Mouse (Mus musculus) MEL (cell line): ENCODE results near the gene Pde4dip. TPM values are rescaled to one million over a fixed set of nuclear protein-coding genes. Genes with fewer than 3 reads are reported as not detected.

Experiments used
- DNase-seq: peaks from one replicate; pipeline ENCODE4 v3.0.0; 2011; ENCODE audit warnings: low read depth, low spot score
- H3K27ac ChIP-seq: 2 replicates; pipeline ENCODE4 v1.5.1; 2012; ENCODE audit warnings: low read depth, mild to moderate bottlenecking, control low read depth, low read length, moderate library complexity; ENCODE audit not compliant: control insufficient read depth
- H3K27me3 ChIP-seq, 2 experiments: fragments of 150-350 bp in 1 of 2; sonication (generic) in 1 of 2; 2 replicates each; pipeline ENCODE4 v1.6.1; 2012; ENCODE audit warnings: low read length in 2 of 2, mild to moderate bottlenecking in 2 of 2, improper control_type of control experiment in 1 of 2, moderate library complexity in 1 of 2; ENCODE audit not compliant: insufficient read depth in 2 of 2, control insufficient read depth in 1 of 2
- H3K36me3 ChIP-seq, 2 experiments: 2 replicates each; pipeline ENCODE4 v1.6.1; 2012 to 2014; ENCODE audit warnings: low read length in 2 of 2, improper control_type of control experiment in 1 of 2, inconsistent platforms in 1 of 2, mild to moderate bottlenecking in 1 of 2; ENCODE audit not compliant: insufficient read depth in 2 of 2, control insufficient read depth in 1 of 2
- H3K4me1 ChIP-seq, 2 experiments: fragments of 150-350 bp in 1 of 2; sonication (generic) in 1 of 2; 2 replicates each; pipeline ENCODE4 v1.6.1; 2012; ENCODE audit warnings: low read length in 2 of 2, improper control_type of control experiment in 1 of 2, mild to moderate bottlenecking in 1 of 2; ENCODE audit not compliant: insufficient read depth in 2 of 2, control insufficient read depth in 1 of 2
- H3K4me3 ChIP-seq, 2 experiments: fragments of 150-350 bp in 1 of 2; sonication (generic) in 1 of 2; 2 replicates each; pipeline ENCODE4 v1.5.1; 2012; ENCODE audit warnings: low read depth in 2 of 2, low read length in 2 of 2, mild to moderate bottlenecking in 2 of 2, moderate library complexity in 2 of 2, control low read depth in 1 of 2, improper control_type of control experiment in 1 of 2; ENCODE audit not compliant: control insufficient read depth in 1 of 2, insufficient read depth in 1 of 2
- H3K79me2 ChIP-seq: 2 replicates; pipeline ENCODE4 v1.6.1; 2012; ENCODE audit warnings: mild to moderate bottlenecking, low read length, moderate library complexity; ENCODE audit not compliant: control insufficient read depth, poor library complexity, insufficient read depth
- H3K9ac ChIP-seq: 2 replicates; pipeline ENCODE4 v1.6.1; 2012; ENCODE audit warnings: low read depth, mild to moderate bottlenecking, control low read depth, low read length, moderate library complexity; ENCODE audit not compliant: control insufficient read depth, poor library complexity, severe bottlenecking
- H3K9me3 ChIP-seq: fragments of 150-350 bp; sonication (generic); replicated peaks from 2 replicates; pipeline ENCODE4 v1.6.1; 2012; ENCODE audit warnings: mild to moderate bottlenecking, low read length, improper control_type of control experiment, moderate library complexity; ENCODE audit not compliant: insufficient read depth
- CHD2 ChIP-seq: IDR thresholded peaks from 2 replicates; pipeline ENCODE4 v1.6.1; 2011; ENCODE audit warnings: low read length, improper control_type of control experiment
- E2F4 ChIP-seq: IDR thresholded peaks from 2 replicates; pipeline ENCODE4 v1.6.1; 2011; ENCODE audit warnings: low read depth, low read length, improper control_type of control experiment, borderline replicate concordance
- ELF1 ChIP-seq: IDR thresholded peaks from 2 replicates; pipeline ENCODE4 v1.6.1; 2014; ENCODE audit warnings: low read depth, mild to moderate bottlenecking, inconsistent platforms, low read length, improper control_type of control experiment, moderate library complexity
- EP300 ChIP-seq, 2 experiments: IDR thresholded peaks; 2 replicates each; pipeline ENCODE4 v1.6.1; 2011; ENCODE audit warnings: improper control_type of control experiment in 2 of 2, low read length in 2 of 2, low read depth in 1 of 2, mild to moderate bottlenecking in 1 of 2
- GATA1 ChIP-seq: IDR thresholded peaks from 2 replicates; pipeline ENCODE4 v1.6.1; 2011; ENCODE audit warnings: low read depth, low read length, improper control_type of control experiment
- HCFC1 ChIP-seq: IDR thresholded peaks from 2 replicates; pipeline ENCODE4 v1.6.1; 2012; ENCODE audit warnings: low read depth, mild to moderate bottlenecking, inconsistent platforms, low read length, improper control_type of control experiment, moderate library complexity
- JUND ChIP-seq: IDR thresholded peaks from 2 replicates; pipeline ENCODE4 v1.6.1; 2011; ENCODE audit warnings: low read depth, mild to moderate bottlenecking, improper control_type of control experiment, low read length
- KAT2A ChIP-seq: conservative IDR thresholded peaks from 2 replicates; pipeline ENCODE4 v1.6.1; 2012; ENCODE audit warnings: low read depth, low read length, improper control_type of control experiment, inconsistent platforms
- MAFK ChIP-seq: IDR thresholded peaks from 2 replicates; pipeline ENCODE4 v1.6.1; 2011; ENCODE audit warnings: low read depth, mild to moderate bottlenecking, low read length, improper control_type of control experiment, borderline replicate concordance
- MAX ChIP-seq: IDR thresholded peaks from 2 replicates; pipeline ENCODE4 v1.6.1; 2011; ENCODE audit warnings: low read length, improper control_type of control experiment
- MAZ ChIP-seq: IDR thresholded peaks from 2 replicates; pipeline ENCODE4 v1.6.1; 2012; ENCODE audit warnings: low read depth, mild to moderate bottlenecking, inconsistent platforms, low read length, improper control_type of control experiment
- MEF2A ChIP-seq: IDR thresholded peaks from 2 replicates; pipeline ENCODE4 v1.6.1; 2014; ENCODE audit warnings: low read depth, mild to moderate bottlenecking, inconsistent platforms, low read length, improper control_type of control experiment; ENCODE audit not compliant: poor library complexity, insufficient replicate concordance, severe bottlenecking; ENCODE audit errors: extremely low read depth
- MYB ChIP-seq: IDR thresholded peaks from 2 replicates; pipeline ENCODE4 v1.6.1; 2011; ENCODE audit warnings: mild to moderate bottlenecking, low read depth, low read length, improper control_type of control experiment
- MYC ChIP-seq: IDR thresholded peaks from 2 replicates; pipeline ENCODE4 v1.6.1; 2011; ENCODE audit warnings: low read depth, mild to moderate bottlenecking, low read length, improper control_type of control experiment, moderate library complexity
- NELFE ChIP-seq: IDR thresholded peaks from 2 replicates; pipeline ENCODE4 v1.6.1; 2011; ENCODE audit warnings: low read depth, low read length, improper control_type of control experiment
- POLR2AphosphoS5 ChIP-seq: IDR thresholded peaks from 2 replicates; pipeline ENCODE4 v1.6.1; 2012; ENCODE audit warnings: low read depth, borderline replicate concordance, mild to moderate bottlenecking, inconsistent platforms, low read length, moderate library complexity, mixed read lengths
- RAD21 ChIP-seq: IDR thresholded peaks from 2 replicates; pipeline ENCODE4 v1.6.1; 2011; ENCODE audit warnings: mild to moderate bottlenecking, low read depth, low read length, improper control_type of control experiment
- RCOR1 ChIP-seq: IDR thresholded peaks from 2 replicates; pipeline ENCODE4 v1.6.1; 2012; ENCODE audit warnings: low read depth, mild to moderate bottlenecking, inconsistent platforms, low read length, improper control_type of control experiment
- SIN3A ChIP-seq: IDR thresholded peaks from 2 replicates; pipeline ENCODE4 v1.6.1; 2012; ENCODE audit warnings: low read length, improper control_type of control experiment, inconsistent platforms
- SMC3 ChIP-seq: IDR thresholded peaks from 2 replicates; pipeline ENCODE4 v1.6.1; 2011; ENCODE audit warnings: low read depth, low read length, improper control_type of control experiment
- TAL1 ChIP-seq: IDR thresholded peaks from 2 replicates; pipeline ENCODE4 v1.6.1; 2012; ENCODE audit warnings: mild to moderate bottlenecking, inconsistent platforms, low read length, moderate library complexity, mixed read lengths
- TBP ChIP-seq: IDR thresholded peaks from 2 replicates; pipeline ENCODE4 v1.8.0; 2011; ENCODE audit warnings: low read depth, low read length, improper control_type of control experiment
- TCF12 ChIP-seq: IDR thresholded peaks from 2 replicates; pipeline ENCODE4 v1.6.1; 2014; ENCODE audit warnings: low read depth, mild to moderate bottlenecking, inconsistent platforms, low read length, improper control_type of control experiment, moderate library complexity
- UBTF ChIP-seq: IDR thresholded peaks from 2 replicates; pipeline ENCODE4 v1.6.1; 2012; ENCODE audit warnings: low read depth, mild to moderate bottlenecking, inconsistent platforms, low read length, improper control_type of control experiment, moderate library complexity, borderline replicate concordance; ENCODE audit not compliant: insufficient read depth
- USF1 ChIP-seq: IDR thresholded peaks from 2 replicates; pipeline ENCODE4 v1.6.1; 2014; ENCODE audit warnings: low read depth, mild to moderate bottlenecking, inconsistent platforms, low read length, improper control_type of control experiment, moderate library complexity
- USF2 ChIP-seq, 2 experiments: IDR thresholded peaks; 2 replicates each; pipeline ENCODE4 v1.6.1; 2011 to 2012; ENCODE audit warnings: improper control_type of control experiment in 2 of 2, low read length in 2 of 2, borderline replicate concordance in 1 of 2, inconsistent platforms in 1 of 2, low read depth in 1 of 2, mild to moderate bottlenecking in 1 of 2; ENCODE audit not compliant: insufficient read depth in 1 of 2
- ZKSCAN1 ChIP-seq: IDR thresholded peaks from 2 replicates; pipeline ENCODE4 v1.6.1; 2012; ENCODE audit warnings: low read depth, mild to moderate bottlenecking, inconsistent platforms, low read length, improper control_type of control experiment, moderate library complexity
- ZMIZ1 ChIP-seq: IDR thresholded peaks from 2 replicates; pipeline ENCODE4 v1.6.1; 2012; ENCODE audit warnings: low read depth, mild to moderate bottlenecking, inconsistent platforms, low read length, improper control_type of control experiment, moderate library complexity
- ZNF384 ChIP-seq: IDR thresholded peaks from 2 replicates; pipeline ENCODE4 v1.6.1; 2012; ENCODE audit warnings: low read depth, mild to moderate bottlenecking, inconsistent platforms, low read length, improper control_type of control experiment
- polyA plus RNA-seq, 2 experiments: library from polyadenylated mRNA; stranded (reverse) in 1 of 2; unstranded in 1 of 2; fragments of >175 nt in 1 of 2; fragments of >200 nt in 1 of 2; gene quantifications; 2 replicates each; pipeline versions ENCODE4 v1.2.1 to v1.2.4; 2012; ENCODE audit warnings: low replicate concordance in 2 of 2, low read depth in 1 of 2; ENCODE audit not compliant: insufficient read length in 2 of 2, insufficient read depth in 1 of 2, missing spikeins in 1 of 2
- total RNA-seq: library from RNA; depleted of rRNA; stranded (reverse); fragments of 300-350 nt; gene quantifications from 2 replicates; pipeline ENCODE4 v1.2.3, GENCODE M21; 2012; rRNA removed

Gene Pde4dip
- total RNA-seq (52.4 and 53.3 TPM in 2 replicates), polyA plus RNA-seq (10 to 100 TPM in 1 of 2 experiments, not detected in 1; 47.6 TPM)

GRCm38 (mm10) chr3:97888168-97888901 lies at the start of gene Pde4dip:
Gene Pde4dip (minus strand): TSS chr3:97888707.
- H3K27me3 ChIP-seq: peaks cover 7 to 11% of the 10 kb centered on the region in 2 experiments
- no peaks in the 10 kb centered on the region for H3K79me2 ChIP-seq
- no peak within 1 kb of the TSS for H3K4me3 ChIP-seq
- H3K9ac ChIP-seq: no peak within 1 kb of the TSS
- H3K27ac ChIP-seq: no peak within 1 kb of the TSS
- no peak for DNase-seq
- H3K4me1 ChIP-seq: no peaks in the 10 kb centered on the region
- H3K9me3 ChIP-seq: no peaks in the 10 kb centered on the region
- no peaks in the 10 kb centered on the region for H3K36me3 ChIP-seq
- no peak for TF ChIP-seq POLR2AphosphoS5
- TF ChIP-seq TCF12: no peak
- no peak for TF ChIP-seq ELF1
- TF ChIP-seq MYB: no peak
- no peak for TF ChIP-seq EP300 (IDR thresholded peaks at IDR 0.05; ENCODE audit: low read depth in 1 of 2, low read length in 2 of 2)
- TF ChIP-seq CHD2: no peak
- no peak for TF ChIP-seq UBTF
- no peak for TF ChIP-seq GATA1
- TF ChIP-seq MEF2A: no peak
- no peak for TF ChIP-seq ZKSCAN1
- no peak for TF ChIP-seq NELFE
- TF ChIP-seq MAFK: no peak
- TF ChIP-seq MAX: no peak
- TF ChIP-seq MYC: no peak
- no peak for TF ChIP-seq HCFC1
- TF ChIP-seq SMC3: no peak
- TF ChIP-seq JUND: no peak
- TF ChIP-seq TBP: no peak
- no peak for TF ChIP-seq TAL1
- no peak for TF ChIP-seq RAD21

GRCm38 (mm10) chr3:97937945-97938266 lies 49.4 kb upstream of the Pde4dip start:
- no peak for DNase-seq
- Histone ChIP-seq H3K9me3 (no peaks in the 10 kb centered on the region), H3K36me3 (peaks cover 0 to 56% of the 10 kb centered on the region in 2 experiments; a peak in 2 of 4 replicates), H3K9ac (peak overlapping the region; percentile 69), H3K27me3 (no peaks in the 10 kb centered on the region), H3K27ac (peak overlapping the region; percentile 99), H3K79me2 (peaks cover 2% of the 10 kb centered on the region; the same call in 1 of the 2 replicates), H3K4me1 (peaks cover 54 to 77% of the 10 kb centered on the region in 2 experiments), H3K4me3 (peak overlapping the region; percentile 41 to 52)
- TF ChIP-seq USF2 (IDR thresholded peaks at IDR 0.05; ENCODE audit: borderline replicate concordance in 1 of 2, insufficient read depth in 1 of 2, low read depth in 1 of 2, low read length in 2 of 2): no peak
- TF ChIP-seq RCOR1: no peak
- no peak; the same call in 1 of the 2 replicates for TF ChIP-seq MYC
- TF ChIP-seq SIN3A: peak; percentile 57; the same call in 1 of the 2 replicates
- no peak for TF ChIP-seq ZMIZ1
- no peak for TF ChIP-seq E2F4
- TF ChIP-seq EP300 (IDR thresholded peaks at IDR 0.05; ENCODE audit: low read depth in 1 of 2, low read length in 2 of 2): peak in 1 of 2 experiments; percentile 1; a peak in 1 of 4 replicates
- no peak for TF ChIP-seq ZNF384
- 0 out of 2 replicates have a peak, but pooled peaks have one; percentile 35 for TF ChIP-seq MYB
- TF ChIP-seq TBP: no peak
- TF ChIP-seq MAZ: no peak
- no peak for TF ChIP-seq MAX
- TF ChIP-seq ZKSCAN1: no peak
- TF ChIP-seq GATA1: peak; percentile 68
- no peak for TF ChIP-seq USF1
- no peak for TF ChIP-seq KAT2A
- TF ChIP-seq SMC3: no peak
- no peak for TF ChIP-seq ELF1
